Mouse (Mus musculus) lung, postnatal 4 days (tissue): ENCODE data around the gene Pctp.

ENCODE experiments used
- DNase-seq, 2 experiments: peaks; one replicate each; pipeline ENCODE4 v3.0.0; 2021

The Pctp gene

DNA sequence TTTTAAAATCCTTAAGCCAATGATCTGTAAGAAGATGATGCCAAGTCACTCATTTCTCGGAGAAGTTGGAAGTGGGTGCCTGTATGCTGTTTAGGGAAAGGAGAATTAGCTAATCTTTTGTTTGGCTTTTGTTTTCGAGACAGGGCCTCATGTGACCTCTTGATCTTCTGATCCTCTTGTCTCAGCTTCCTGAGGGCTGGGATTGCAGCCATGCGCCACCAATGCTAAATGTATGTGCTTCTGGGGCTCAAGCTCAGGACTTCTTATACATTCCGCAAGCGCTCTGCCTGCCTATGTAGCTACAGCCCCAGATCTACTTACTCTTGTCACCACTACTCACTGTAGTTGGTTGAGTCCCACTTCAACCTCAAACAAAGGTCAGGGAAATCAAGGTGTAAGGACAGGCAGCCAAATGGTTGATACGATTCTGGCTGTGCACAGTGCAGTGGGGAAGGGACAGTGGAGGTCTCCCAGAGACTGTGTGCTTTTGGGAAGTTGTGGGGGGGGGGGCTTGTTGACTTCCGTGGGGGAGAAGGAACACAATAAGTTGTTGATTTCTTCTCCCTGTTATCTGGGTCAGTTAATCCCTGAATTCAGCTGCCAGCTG lies 24.8 kb downstream of the Pctp start:
- no peak for DNase-seq

DNA sequence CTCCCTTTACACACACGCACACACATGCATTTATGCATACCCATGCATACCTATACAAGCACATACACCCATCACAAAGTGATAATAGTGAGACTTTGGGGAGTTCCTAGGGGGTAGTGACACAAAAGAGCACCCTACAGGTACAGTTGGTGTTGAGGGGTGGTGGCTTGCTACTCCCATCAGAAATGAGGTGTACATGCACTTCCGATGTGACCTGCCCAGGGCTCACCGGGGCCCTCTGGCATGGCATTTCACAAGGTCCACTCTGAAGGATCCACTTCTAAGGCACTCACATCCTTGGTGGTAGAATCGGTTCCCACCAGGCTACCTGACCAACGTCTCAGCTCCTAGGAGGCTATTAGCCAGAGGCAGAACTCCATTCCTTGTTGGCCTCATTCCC lies 26.3 kb downstream of the Pctp start:
- DNase-seq: no peak

DNA sequence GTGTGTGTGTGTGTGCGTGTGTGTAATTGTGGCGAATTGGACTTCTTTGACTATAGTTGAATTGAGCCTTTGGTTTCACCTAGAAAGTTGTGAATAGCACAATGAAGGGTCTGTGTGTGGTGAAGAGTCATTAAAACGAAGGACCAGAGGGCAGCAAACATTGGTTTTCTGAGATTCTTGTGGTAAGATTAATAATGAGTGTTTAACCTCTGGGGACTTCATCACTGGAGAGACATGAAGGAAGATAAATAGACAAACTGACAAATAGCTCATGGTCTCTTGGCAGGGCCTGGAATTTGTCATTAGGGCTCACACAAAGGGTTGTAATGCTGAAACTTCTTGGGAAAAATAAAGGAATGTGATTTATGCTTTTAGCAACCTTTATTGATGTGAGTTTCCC lies 31.4 kb downstream of the Pctp start:
- no peak for DNase-seq

DNA sequence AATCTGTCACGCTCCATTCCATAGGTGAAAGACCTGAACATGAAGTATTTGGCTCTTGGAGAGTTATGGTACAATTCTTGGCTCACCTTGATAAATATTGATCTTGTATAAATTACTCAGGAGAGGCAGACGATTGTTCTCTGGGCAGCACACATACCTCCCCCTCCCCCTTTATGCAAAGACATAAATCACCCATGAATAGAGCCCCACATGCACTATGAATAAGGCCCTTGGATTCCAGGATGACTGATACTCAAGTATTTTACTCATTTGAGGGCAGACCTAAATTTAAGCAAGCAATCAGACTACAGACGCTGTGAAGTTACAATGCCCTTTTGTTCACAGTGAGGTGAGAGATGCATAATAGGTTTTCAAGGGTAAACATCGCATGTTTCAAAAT lies 32.0 kb downstream of the Pctp start:
- no peak for DNase-seq

DNA sequence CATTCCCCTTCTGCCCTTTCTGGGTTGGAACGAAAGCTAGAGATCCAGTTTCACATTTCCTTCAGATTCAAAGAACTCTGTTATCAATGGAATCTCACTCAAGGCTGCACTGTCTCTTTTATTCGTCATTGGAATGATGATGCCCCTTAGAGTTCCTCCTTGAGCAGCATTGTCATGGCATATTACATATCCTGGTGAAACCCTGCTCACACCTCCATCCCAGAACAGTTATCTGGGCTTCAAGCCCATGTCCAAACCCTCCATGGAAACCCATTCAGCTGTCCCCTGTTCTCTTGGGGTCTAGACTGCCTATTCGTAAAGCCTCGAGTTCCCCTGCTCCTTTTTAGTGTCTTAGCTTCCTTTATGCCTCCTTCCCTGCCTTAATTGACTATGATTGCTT lies 33.6 kb downstream of the Pctp start:
- no peak for DNase-seq

DNA sequence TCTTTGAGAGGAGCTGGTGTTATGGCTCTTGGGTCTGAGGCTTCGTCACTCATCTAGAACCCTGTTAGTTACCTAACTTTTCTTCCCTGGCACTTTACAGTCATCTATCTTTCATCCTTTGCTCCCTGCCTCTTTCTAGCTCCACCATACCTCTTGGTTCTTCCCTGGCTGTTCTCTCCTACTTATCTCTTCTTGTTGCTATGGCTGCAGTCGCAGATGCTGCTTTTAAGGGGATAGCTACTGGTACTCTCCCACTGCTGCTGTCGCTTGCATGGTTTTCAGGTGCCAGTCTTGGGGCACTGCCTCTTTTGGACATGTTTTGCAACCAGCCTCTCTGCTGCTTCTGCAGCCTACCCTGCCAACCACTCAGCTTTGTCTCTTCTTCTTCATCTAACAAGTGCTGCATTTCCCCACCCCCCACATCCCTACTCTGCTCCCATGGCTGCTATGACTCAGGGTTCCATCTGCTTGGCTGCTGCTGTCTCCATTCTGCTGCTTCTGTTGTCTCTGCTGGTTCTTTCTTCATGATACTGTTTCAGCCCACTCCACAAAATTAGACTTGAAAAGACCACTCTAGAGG lies 51.9 kb downstream of the Pctp start:
- no peak for DNase-seq

DNA sequence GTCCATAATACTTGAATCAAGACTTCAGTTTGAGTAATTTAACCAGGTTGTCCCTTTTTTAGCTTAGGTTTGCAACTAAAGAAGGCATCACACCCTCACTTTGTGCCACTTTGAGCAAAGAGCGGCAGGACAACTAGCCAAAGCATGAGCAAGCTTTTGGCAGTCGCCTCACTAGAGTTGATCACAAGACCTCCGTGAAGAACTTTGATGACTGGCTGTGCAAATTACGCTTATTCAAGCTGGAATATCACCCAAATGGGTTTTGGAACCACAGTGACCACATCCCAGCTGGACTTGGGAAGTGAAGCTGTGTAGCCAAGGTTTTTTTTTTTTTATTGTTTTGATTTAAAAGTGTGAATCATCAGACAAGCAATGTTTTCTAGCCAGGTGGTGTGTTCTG lies 54.9 kb downstream of the Pctp start:
- DNase-seq: no peak

DNA sequence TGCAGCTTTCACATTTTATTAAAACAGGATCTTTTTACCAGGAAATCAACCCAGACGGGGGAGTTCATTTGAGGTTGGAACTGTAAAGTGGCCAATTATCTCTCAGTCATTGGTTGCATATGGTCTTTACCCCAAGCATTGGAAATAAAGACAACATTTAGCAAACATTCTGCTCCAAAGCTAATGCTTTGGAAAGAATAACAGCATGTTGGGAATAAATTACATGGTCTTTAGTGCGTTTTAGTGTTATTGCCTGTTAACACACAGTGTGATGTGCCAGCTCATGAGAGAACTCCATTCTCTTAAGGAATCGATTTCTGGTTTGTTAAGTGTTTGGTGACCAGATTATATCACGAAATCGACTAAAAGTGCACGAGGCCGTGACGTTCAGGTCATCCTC lies 57.5 kb downstream of the Pctp start:
- DNase-seq: no peak

DNA sequence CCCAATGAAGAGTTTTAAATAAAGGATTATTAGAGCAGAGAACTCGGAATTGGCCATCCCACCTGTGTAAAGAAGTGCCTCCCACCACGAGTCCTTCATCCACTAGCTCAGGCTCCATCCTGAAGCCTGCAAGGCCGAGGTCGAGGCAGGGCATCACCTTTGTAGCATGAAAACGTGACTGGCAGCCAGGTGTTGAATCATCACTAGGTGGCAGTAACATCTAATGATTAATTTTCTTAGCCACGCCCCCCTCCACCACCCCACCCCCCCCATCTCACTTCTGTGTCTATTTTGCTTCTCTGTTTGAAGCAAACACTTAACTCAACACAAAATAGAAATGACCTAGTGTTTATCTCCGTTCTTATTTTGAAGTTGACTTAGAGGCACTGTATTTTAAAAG lies 65.5 kb downstream of the Pctp start:
- DNase-seq: no peak
